Mouse (Mus musculus) midbrain, postnatal 0 days (tissue): ENCODE measurements around the gene Ccdc124. TPM values are rescaled to one million over a fixed set of nuclear protein-coding genes. Genes with fewer than 3 reads are reported as not detected.
A peak's percentile ranks its signal among the peaks of the same experiment; 100 is the strongest.

ENCODE experiments used
- ATAC-seq: fragments of 200-750 bp; cut with Nextera tagmentation; 2 replicates; pipeline ENCODE4 v1.8.0; 2017; ENCODE audit warnings: moderate number of reproducible peaks, mild to moderate bottlenecking, moderate TSS enrichment, moderate library complexity; ENCODE audit not compliant: low FRiP score
- DNase-seq: peaks from one replicate; pipeline ENCODE4 v3.0.0-alpha.2; 2015; ENCODE audit warnings: low spot score
- H3K27ac ChIP-seq: fragments of 300-500 bp; sonication (generic); 2 replicates; pipeline ENCODE4 v1.5.1; 2014; ENCODE audit warnings: low read depth, mild to moderate bottlenecking, low read length, mixed read lengths
- H3K27me3 ChIP-seq: fragments of 300-500 bp; sonication (generic); 2 replicates; pipeline ENCODE4 v1.6.1; 2014; ENCODE audit warnings: low read length, control low read depth, mixed read lengths; ENCODE audit not compliant: insufficient read depth
- H3K36me3 ChIP-seq: fragments of 300-500 bp; sonication (generic); 2 replicates; pipeline ENCODE4 v1.6.1; 2014; ENCODE audit warnings: low read length, control low read depth, mixed read lengths; ENCODE audit not compliant: insufficient read depth
- H3K4me1 ChIP-seq: fragments of 300-500 bp; sonication (generic); 2 replicates; pipeline ENCODE4 v1.6.1; 2014; ENCODE audit warnings: mild to moderate bottlenecking, control low read depth, antibody characterized with exemption, low read length, mixed read lengths; ENCODE audit not compliant: insufficient read depth
- H3K4me2 ChIP-seq: fragments of 300-500 bp; sonication (generic); 2 replicates; pipeline ENCODE4 v1.6.1; 2014; ENCODE audit warnings: low read depth, mild to moderate bottlenecking, low read length, mixed read lengths; ENCODE audit not compliant: poor library complexity, severe bottlenecking
- H3K4me3 ChIP-seq: fragments of 300-500 bp; sonication (generic); 2 replicates; pipeline ENCODE4 v1.5.1; 2014; ENCODE audit warnings: low read depth, mild to moderate bottlenecking, low read length, moderate library complexity
- H3K9ac ChIP-seq: fragments of 300-500 bp; sonication (generic); replicated peaks from 2 replicates; pipeline ENCODE4 v1.6.1; 2014; ENCODE audit warnings: mild to moderate bottlenecking, low read length, moderate library complexity, mixed read lengths; ENCODE audit not compliant: poor library complexity, severe bottlenecking
- H3K9me3 ChIP-seq: fragments of 300-500 bp; sonication (generic); 2 replicates; pipeline ENCODE4 v1.6.1; 2016; ENCODE audit warnings: low read length, control low read depth
- CTCF ChIP-seq: IDR thresholded peaks from 2 replicates; pipeline ENCODE4 v1.5.1; 2016; ENCODE audit warnings: antibody characterized with exemption, mild to moderate bottlenecking
- WGBS: fragments of 180-500 bp; shearing (Covaris S2); extraction: QIAGEN DNeasy Blood & Tissue Kit; methylation state at CpG from one replicate; pipeline ENCODE4 v1.1.7; 2014; 5-methylcytosine and 5-hydroxymethylcytosine counted together
- polyA plus RNA-seq: library from polyadenylated mRNA; unstranded; fragments of >200 nt; fragmentation: Nextera tagmentation; extraction: Ambion mirVana; gene quantifications from 2 replicates; pipeline ENCODE4 v1.2.1, GENCODE M21; 2015
- total RNA-seq: library from RNA; depleted of rRNA; stranded (reverse); fragments of >200 nt; gene quantifications from 2 replicates; pipeline ENCODE4 v1.2.3, GENCODE M21; 2014

Gene Ccdc124
- total and polyA plus RNA-seq, 2 experiments from 2014 or later, result 48.6 to 159 TPM

DNA sequence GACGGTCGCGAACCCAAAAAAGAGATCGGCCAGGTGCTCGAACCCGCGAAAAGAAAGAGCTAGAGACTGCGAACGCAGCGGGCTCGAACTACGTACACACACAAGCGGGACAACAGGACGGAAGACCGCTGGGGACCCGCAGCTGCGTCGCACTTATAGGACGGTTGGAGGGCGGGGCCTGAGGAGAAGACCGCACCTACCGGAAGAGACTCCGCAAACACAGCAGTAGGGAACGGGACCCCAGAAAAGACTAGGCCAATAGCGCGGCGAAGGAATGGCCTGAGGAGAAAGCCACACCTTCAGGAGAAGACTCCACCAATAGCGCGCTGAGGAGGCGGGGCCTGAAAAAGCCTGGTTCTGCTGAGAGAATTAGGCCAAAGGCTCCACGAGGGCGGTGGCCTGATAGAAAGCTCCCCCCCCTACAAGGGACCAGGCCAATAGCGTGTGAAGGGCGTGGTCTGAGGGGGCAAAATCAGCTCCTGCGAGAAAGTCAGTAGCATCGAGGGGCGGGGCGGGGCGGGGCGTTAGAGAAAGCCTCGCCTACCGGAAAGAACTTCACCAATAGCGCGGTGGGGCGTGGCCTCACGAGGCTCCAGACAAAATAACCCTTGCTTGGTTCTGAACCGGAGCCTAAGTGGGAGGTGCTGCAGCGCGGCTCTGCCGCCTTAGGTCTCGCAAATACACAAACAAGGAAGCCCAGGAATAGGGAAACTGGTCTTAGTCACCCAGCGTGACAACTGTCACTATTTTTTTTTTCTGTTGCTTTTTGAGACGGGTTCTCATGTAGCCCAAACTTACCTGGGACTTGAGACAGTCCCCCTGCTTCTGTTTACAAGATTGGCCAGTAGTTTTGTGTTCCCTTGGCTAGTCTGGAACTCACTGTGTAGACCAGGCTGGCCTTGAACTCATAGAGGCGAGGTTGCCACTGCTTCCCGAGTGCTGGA is 34.1 kb downstream of the Ccdc124 start, which contains the start of gene Arrdc2:
Gene Arrdc2, minus strand, starts transcription at position 313 of the 944 bp plus-strand sequence.
- H3K27ac ChIP-seq, result peak within 1 kb of the TSS; percentile 83
- H3K27me3 ChIP-seq, result no peaks in the 10 kb centered on the region
- peak within 1 kb of the TSS; percentile 71 for H3K9ac ChIP-seq
- DNase-seq (peak; percentile 100), ATAC-seq (peak; percentile 96)
- peaks cover 6% of the 10 kb centered on the region; the same call in 1 of the 2 replicates for H3K36me3 ChIP-seq
- peak within 1 kb of the TSS; percentile 51 for H3K4me2 ChIP-seq
- H3K4me1 ChIP-seq, result no peaks in the 10 kb centered on the region
- peak; percentile 11; the same call in 1 of the 2 replicates for TF ChIP-seq CTCF
- 2% methylated on average over 55 of the region's 55 CpGs for WGBS
- no peaks in the 10 kb centered on the region for H3K9me3 ChIP-seq
- peak within 1 kb of the TSS; percentile 46 for H3K4me3 ChIP-seq

DNA sequence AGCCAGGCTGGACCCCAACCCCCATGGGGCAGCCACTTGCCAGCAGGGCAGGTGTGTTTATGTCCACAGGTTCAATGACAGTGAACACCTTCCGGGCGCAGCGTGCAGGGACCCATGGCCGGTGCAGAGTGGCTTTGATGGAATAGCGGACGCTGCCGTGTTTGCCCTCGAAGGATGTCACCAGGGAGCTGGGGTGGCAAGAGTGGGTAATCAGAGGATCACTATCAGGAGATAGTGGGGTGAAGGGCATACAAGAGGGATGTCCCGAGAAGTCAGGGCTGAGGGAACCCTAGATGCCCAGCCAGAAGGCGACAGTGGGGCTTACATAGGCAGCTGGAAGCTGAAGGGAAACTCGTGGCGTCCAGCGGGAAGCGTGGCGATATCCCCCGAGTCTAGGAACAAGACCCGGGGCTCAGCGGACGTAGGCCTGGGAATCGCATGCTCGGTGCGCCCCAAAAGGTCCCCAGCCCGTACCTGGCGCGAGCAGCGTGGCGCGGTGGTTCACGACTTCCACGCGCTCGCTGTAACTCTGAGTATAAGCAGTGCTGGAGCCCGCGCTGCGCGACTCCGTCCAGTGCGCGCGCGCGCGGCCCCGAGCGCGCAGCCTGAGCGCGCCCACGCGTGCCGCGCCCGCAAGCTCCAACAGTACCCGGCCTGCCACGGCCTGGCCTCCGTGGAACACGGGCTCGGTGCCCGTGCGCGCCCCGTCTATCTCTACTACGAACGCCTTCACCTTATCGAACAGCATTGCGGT is 34.9 kb downstream of the Ccdc124 start:
- peak overlapping the region; percentile 46 for H3K4me3 ChIP-seq
- no peaks in the 10 kb centered on the region for H3K9me3 ChIP-seq
- no peak for TF ChIP-seq CTCF
- H3K4me1 ChIP-seq, result no peaks in the 10 kb centered on the region
- ATAC-seq, result peak; percentile 67
- peaks cover 6% of the 10 kb centered on the region; the same call in 1 of the 2 replicates for H3K36me3 ChIP-seq
- peak overlapping the region; percentile 71 for H3K9ac ChIP-seq
- H3K27ac ChIP-seq, result peak overlapping the region; percentile 83
- peak; percentile 69 for DNase-seq
- 3% methylated on average over 66 of the region's 66 CpGs for whole genome bisulfite sequencing
- H3K4me2 ChIP-seq, result peak overlapping the region; percentile 51
- no peaks in the 10 kb centered on the region for H3K27me3 ChIP-seq

DNA sequence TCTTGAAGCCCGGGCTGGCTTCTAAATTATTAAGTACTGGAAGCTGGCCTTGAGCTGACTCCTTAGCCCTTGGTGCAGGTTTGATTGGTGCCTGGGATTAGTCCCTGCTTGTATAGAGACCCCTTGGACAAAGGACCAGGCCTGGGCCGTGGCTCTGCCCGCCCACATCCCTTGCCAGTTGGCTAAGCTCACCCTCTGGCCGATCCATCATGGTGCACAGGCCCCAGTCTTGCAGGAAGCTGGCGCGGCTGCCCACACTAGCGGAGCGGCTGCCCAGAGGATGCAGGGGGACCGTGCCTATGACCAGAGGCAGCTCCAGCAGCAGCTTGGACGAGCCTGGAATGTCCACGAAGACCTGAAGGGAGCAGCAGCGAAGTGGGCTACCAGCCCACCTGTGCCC is 37.1 kb downstream of the Ccdc124 start:
- no peak overlapping the region for H3K4me2 ChIP-seq
- H3K9ac ChIP-seq, result no peak overlapping the region
- no peak for TF ChIP-seq CTCF
- ATAC-seq (no peak), DNase-seq (no peak)
- H3K4me3 ChIP-seq, result no peak overlapping the region
- no peaks in the 10 kb centered on the region for H3K4me1 ChIP-seq
- H3K27ac ChIP-seq, result no peak overlapping the region
- H3K27me3 ChIP-seq, result no peaks in the 10 kb centered on the region
- H3K9me3 ChIP-seq, result no peaks in the 10 kb centered on the region
- peaks cover 6% of the 10 kb centered on the region; the same call in 1 of the 2 replicates for H3K36me3 ChIP-seq
- 88% methylated on average over 12 of the region's 12 CpGs for WGBS

DNA sequence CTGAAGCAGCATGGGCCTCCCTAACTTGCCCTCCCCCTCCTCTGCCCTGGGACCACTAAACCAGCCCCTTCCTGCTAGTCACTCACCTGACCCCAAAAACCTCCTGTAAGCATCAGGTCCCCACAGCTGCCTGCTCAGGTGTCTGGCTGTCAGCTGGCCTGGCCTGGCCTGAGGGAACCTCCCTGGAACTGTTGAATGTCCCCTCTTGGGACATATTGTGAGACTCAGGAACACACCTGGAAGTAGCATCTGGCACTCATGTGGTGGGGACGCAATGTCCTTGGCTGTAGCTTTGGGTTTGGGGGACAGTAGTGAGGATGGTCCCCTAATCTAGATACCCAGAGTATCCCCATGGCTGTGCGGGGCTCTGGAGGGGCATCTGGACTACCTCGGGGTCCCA is 39.7 kb downstream of the Ccdc124 start:
- DNase-seq (no peak), ATAC-seq (no peak)
- H3K9me3 ChIP-seq, result no peaks in the 10 kb centered on the region
- no peaks in the 10 kb centered on the region for H3K27me3 ChIP-seq
- no peak for TF ChIP-seq CTCF
- H3K9ac ChIP-seq, result no peak overlapping the region
- no peak overlapping the region for H3K4me2 ChIP-seq
- peaks cover 6% of the 10 kb centered on the region; the same call in 1 of the 2 replicates for H3K36me3 ChIP-seq
- no peak overlapping the region for H3K27ac ChIP-seq
- H3K4me3 ChIP-seq, result no peak overlapping the region
- H3K4me1 ChIP-seq, result no peaks in the 10 kb centered on the region
- WGBS, result 96% methylated on average over 3 of the region's 3 CpGs

DNA sequence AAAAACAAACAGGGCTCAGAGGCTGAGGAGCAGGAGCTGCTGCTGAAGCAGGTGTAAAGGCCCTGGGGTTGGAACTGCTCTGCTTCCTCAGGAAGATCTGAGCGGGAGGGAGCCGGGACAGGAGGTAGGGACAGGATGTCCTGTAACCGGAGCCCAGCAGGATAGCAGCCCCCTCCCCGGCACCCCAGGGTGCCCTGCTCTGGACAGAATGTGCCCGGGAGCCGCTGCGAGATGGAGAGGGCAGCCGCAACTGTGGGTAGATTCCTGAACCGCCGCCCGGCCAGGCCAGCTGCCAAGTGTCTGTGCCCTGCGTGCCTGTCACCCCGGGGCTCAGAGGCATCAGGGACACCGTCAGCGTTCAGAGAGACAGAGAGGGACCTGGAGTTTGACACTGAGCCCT is 40.2 kb downstream of the Ccdc124 start:
- DNase-seq, result no peak
- 49% methylated on average over 15 of the region's 15 CpGs for WGBS

More for the DNA sequence above, 40.2 kb downstream of the Ccdc124 start:
- no peak for TF ChIP-seq CTCF
- Histone ChIP-seq H3K4me1 (no peaks in the 10 kb centered on the region), H3K9ac (no peak overlapping the region), H3K36me3 (peaks cover 6% of the 10 kb centered on the region; the same call in 1 of the 2 replicates), H3K4me3 (no peak overlapping the region), H3K9me3 (no peaks in the 10 kb centered on the region), H3K27ac (no peak overlapping the region), H3K27me3 (no peaks in the 10 kb centered on the region), H3K4me2 (no peak overlapping the region)
- no peak for ATAC-seq
